Mouse (Mus musculus) cortical plate, adult 2 months (tissue): Measurements from ENCODE around the gene Cnksr3.

Experiments used
- CTCF ChIP-seq: fragments of 200-500 bp; IDR thresholded peaks from 2 replicates; pipeline ENCODE4 v1.5.1; 2011; ENCODE audit warnings: mild to moderate bottlenecking, control low read depth, low read length; ENCODE audit not compliant: insufficient read depth; ENCODE audit errors: extremely low read depth
- POLR2A ChIP-seq: fragments of 200-500 bp; IDR thresholded peaks from 2 replicates; pipeline ENCODE4 v1.6.1; 2011; ENCODE audit warnings: mild to moderate bottlenecking, low read length, control low read depth; ENCODE audit not compliant: insufficient read depth; ENCODE audit errors: extremely low read depth

- TF ChIP-seq CTCF, result no peak
- TF ChIP-seq POLR2A, result no peak
Measured at GRCm38 (mm10) chr10:7142287-7142686, 69.8 kb downstream of the Cnksr3 start.
